Mouse (Mus musculus) G1E (cell line): ENCODE results near the gene Krtap31-1. TPM values are rescaled to one million over a fixed set of nuclear protein-coding genes. Genes with fewer than 3 reads are reported as not detected.
"Not testable (repeated sequence)": the region's sequence is repeated elsewhere in the genome, so short reads cannot be mapped to it uniquely, and the experiment has no call there.

Source experiments
- ATAC-seq: 2 replicates; pipeline ENCODE4 v1.8.0; 2016; ENCODE audit warnings: mild to moderate bottlenecking; ENCODE audit not compliant: insufficient number of reproducible peaks, poor library complexity, low FRiP score, severe bottlenecking; ENCODE audit errors: extremely low read depth
- DNase-seq: peaks from one replicate; pipeline ENCODE4 v3.0.0; 2012; ENCODE audit warnings: low spot score
- H3K27me3 ChIP-seq: 2 replicates; pipeline ENCODE4 v1.6.1; 2012; ENCODE audit warnings: mild to moderate bottlenecking, low read length, inconsistent platforms; ENCODE audit not compliant: insufficient read depth
- H3K36me3 ChIP-seq: replicated peaks from 2 replicates; pipeline ENCODE3; 2012; ENCODE audit warnings: mild to moderate bottlenecking, inconsistent platforms
- H3K4me1 ChIP-seq: 2 replicates; pipeline ENCODE4 v1.6.1; 2012; ENCODE audit warnings: low read depth, low read length, inconsistent platforms, mixed read lengths; ENCODE audit not compliant: insufficient read depth
- H3K4me3 ChIP-seq: 2 replicates; pipeline ENCODE4 v1.5.1; 2012; ENCODE audit warnings: low read depth, mild to moderate bottlenecking, inconsistent platforms, low read length, moderate library complexity, mixed read lengths
- H3K9me3 ChIP-seq: replicated peaks from 2 replicates; pipeline ENCODE4 v1.6.1; 2012; ENCODE audit warnings: inconsistent platforms
- CTCF ChIP-seq: IDR thresholded peaks from 2 replicates; pipeline ENCODE4 v1.5.1; 2012; ENCODE audit warnings: low read depth, low read length, inconsistent platforms, mixed read lengths
- GATA1 ChIP-seq: IDR thresholded peaks from 2 replicates; pipeline ENCODE4 v1.6.1; 2012; ENCODE audit warnings: borderline replicate concordance, low read length, inconsistent platforms, mixed read lengths
- GATA2 ChIP-seq: IDR thresholded peaks from 2 replicates; pipeline ENCODE4 v1.6.1; 2012; ENCODE audit warnings: low read depth, low read length, inconsistent platforms, borderline replicate concordance
- POLR2AphosphoS5 ChIP-seq: IDR thresholded peaks from 2 replicates; pipeline ENCODE4 v1.6.1; 2012; ENCODE audit warnings: low read depth, low read length, inconsistent platforms; ENCODE audit not compliant: insufficient replicate concordance
- TAL1 ChIP-seq: conservative IDR thresholded peaks from 2 replicates; pipeline ENCODE4 v1.6.1; 2012; ENCODE audit warnings: low read depth, low read length, inconsistent platforms, mixed read lengths
- polyA plus RNA-seq: library from polyadenylated mRNA; stranded (reverse); fragments of >175 nt; gene quantifications from 2 replicates; pipeline ENCODE4 v1.2.3, GENCODE M21; 2012
- total RNA-seq, 2 experiments: library from RNA; stranded (forward) in 1 of 2; stranded (reverse) in 1 of 2; fragments of 200-1000 nt in 1 of 2; fragments of >200 nt in 1 of 2; fragmentation: Nextera tagmentation in 1 of 2; gene quantifications; 2 replicates each; pipeline ENCODE4 v1.2.3; 2014 to 2017

Krtap31-1 gene
- total RNA-seq (2014; fragmentation: Nextera tagmentation) (not detected in 2 replicates), total RNA-seq (2017) (0.27 and 0.29 TPM in 2 replicates), polyA plus RNA-seq (not detected in 2 replicates)

GRCm38 (mm10) chr11:99907620-99908019 lies at the start of gene Krtap31-1:
TSS of gene Krtap31-1 (plus strand) at chr11:99907920.
- ATAC-seq (no peak), DNase-seq (no peak)
- H3K27me3 ChIP-seq, result no peaks in the 10 kb centered on the region
- peaks cover 19% of the 10 kb centered on the region for H3K9me3 ChIP-seq
- no peak within 1 kb of the TSS for H3K4me3 ChIP-seq
- H3K4me1 ChIP-seq, result no peaks in the 10 kb centered on the region
- TF ChIP-seq GATA1, result no peak
- TF ChIP-seq TAL1, result no peak
- TF ChIP-seq CTCF, result no peak
- TF ChIP-seq GATA2, result no peak
- no peak for TF ChIP-seq POLR2AphosphoS5
- H3K36me3 ChIP-seq, result no peaks in the 10 kb centered on the region

- TF ChIP-seq GATA2 (no peak), TAL1 (no peak), CTCF (no peak), GATA1 (no peak), POLR2AphosphoS5 (no peak)
- H3K27me3 ChIP-seq, result no peaks in the 10 kb centered on the region
- peaks cover 25% of the 10 kb centered on the region for H3K9me3 ChIP-seq
- H3K4me3 ChIP-seq, result no peak overlapping the region
- no peaks in the 10 kb centered on the region for H3K4me1 ChIP-seq
- ATAC-seq (no peak), DNase-seq (no peak)
- H3K36me3 ChIP-seq, result no peaks in the 10 kb centered on the region
Observed at GRCm38 (mm10) chr11:99858761-99859160, 49.0 kb upstream of the Krtap31-1 start.

GRCm38 (mm10) chr11:99864176-99864575 lies 43.5 kb upstream of the Krtap31-1 start, which contains the start of gene Gm11559:
TSS of gene Gm11559 (plus strand) at chr11:99864476.
- not testable (repeated sequence) for H3K36me3 ChIP-seq, DNase-seq, H3K27me3 ChIP-seq, H3K4me1 ChIP-seq, ATAC-seq, H3K4me3 ChIP-seq
- peaks cover 20% of the 10 kb centered on the region for H3K9me3 ChIP-seq

- DNase-seq, H3K9me3 ChIP-seq, H3K4me3 ChIP-seq, ATAC-seq, H3K27me3 ChIP-seq, H3K36me3 ChIP-seq, H3K4me1 ChIP-seq: not testable (repeated sequence)
Observed at GRCm38 (mm10) chr11:99873089-99873488, 34.6 kb upstream of the Krtap31-1 start, which contains the start of gene Krtap9-1. TSS of gene Krtap9-1 (plus strand) at chr11:99873389.

GRCm38 (mm10) chr11:99878887-99879286 lies 28.8 kb upstream of the Krtap31-1 start, which contains the start of gene Gm11567:
TSS of gene Gm11567 (plus strand) at chr11:99879187.
- H3K4me1 ChIP-seq, H3K36me3 ChIP-seq, H3K4me3 ChIP-seq, DNase-seq, H3K9me3 ChIP-seq, ATAC-seq, H3K27me3 ChIP-seq: not testable (repeated sequence)

- Histone ChIP-seq H3K27me3 (no peaks in the 10 kb centered on the region), H3K9me3 (peaks cover 31% of the 10 kb centered on the region), H3K4me1 (no peaks in the 10 kb centered on the region), H3K36me3 (no peaks in the 10 kb centered on the region), H3K4me3 (no peak within 1 kb of the TSS)
- no peak for ATAC-seq
- DNase-seq, result no peak
- no peak for TF ChIP-seq GATA2
- no peak for TF ChIP-seq POLR2AphosphoS5
- no peak for TF ChIP-seq GATA1
Observed at GRCm38 (mm10) chr11:99914451-99914850, 6.7 kb downstream of the Krtap31-1 start, which contains the start of gene Gm11565. TSS of gene Gm11565 (plus strand) at chr11:99914751.

GRCm38 (mm10) chr11:99935991-99936390 lies 28.3 kb downstream of the Krtap31-1 start, which contains the start of gene Krtap31-2:
TSS of gene Krtap31-2 (plus strand) at chr11:99936291.
- Histone ChIP-seq H3K9me3 (peaks cover 25% of the 10 kb centered on the region), H3K27me3 (no peaks in the 10 kb centered on the region), H3K4me1 (no peaks in the 10 kb centered on the region), H3K4me3 (no peak within 1 kb of the TSS), H3K36me3 (no peaks in the 10 kb centered on the region)
- no peak for ATAC-seq
- no peak for DNase-seq
- no peak for TF ChIP-seq TAL1
- TF ChIP-seq GATA2, result no peak
- no peak for TF ChIP-seq CTCF
- no peak for TF ChIP-seq POLR2AphosphoS5
- TF ChIP-seq GATA1, result no peak

GRCm38 (mm10) chr11:99937751-99938264 lies 30.1 kb downstream of the Krtap31-1 start:
- Histone ChIP-seq H3K36me3 (no peaks in the 10 kb centered on the region), H3K4me3 (no peak overlapping the region), H3K9me3 (peaks cover 15% of the 10 kb centered on the region), H3K27me3 (no peaks in the 10 kb centered on the region), H3K4me1 (no peaks in the 10 kb centered on the region)
- TF ChIP-seq TAL1, result no peak
- no peak for TF ChIP-seq CTCF
- TF ChIP-seq GATA1, result no peak
- no peak for TF ChIP-seq POLR2AphosphoS5
- no peak for TF ChIP-seq GATA2
- DNase-seq (no peak), ATAC-seq (no peak)
